Mouse (Mus musculus): ENCODE data around the gene Raver2.

Raver2 gene

GRCm38 (mm10) chr4:101174916-101175625 is 106.3 kb downstream of the Raver2 start:
- DNase-seq (ENCODE audit: low spot score in 2 of 2): no peak

- no peak for DNase-seq (ENCODE audit: low spot score in 2 of 2)
Measured at GRCm38 (mm10) chr4:101176123-101176522, 107.3 kb downstream of the Raver2 start.

- DNase-seq (ENCODE audit: low spot score in 2 of 2): no peak
Measured at GRCm38 (mm10) chr4:101177796-101178195, 109.0 kb downstream of the Raver2 start.

- DNase-seq (ENCODE audit: low spot score in 2 of 2): no peak
Measured at GRCm38 (mm10) chr4:101179076-101179475, 110.3 kb downstream of the Raver2 start.

GRCm38 (mm10) chr4:101179836-101180235 is 111.1 kb downstream of the Raver2 start:
- no peak for DNase-seq (ENCODE audit: low spot score in 2 of 2)

- DNase-seq (ENCODE audit: low spot score in 2 of 2): no peak
Measured at GRCm38 (mm10) chr4:101180681-101181080, 111.9 kb downstream of the Raver2 start.

GRCm38 (mm10) chr4:101182603-101183011 is 113.8 kb downstream of the Raver2 start:
- DNase-seq (ENCODE audit: low spot score in 2 of 2): no peak

- no peak for DNase-seq (ENCODE audit: low spot score in 2 of 2)
Measured at GRCm38 (mm10) chr4:101185216-101185615, 116.4 kb downstream of the Raver2 start.

- DNase-seq (ENCODE audit: low spot score in 2 of 2): no peak
Measured at GRCm38 (mm10) chr4:101186591-101186990, 117.8 kb downstream of the Raver2 start.

GRCm38 (mm10) chr4:101187381-101187780 is 118.6 kb downstream of the Raver2 start:
- DNase-seq (ENCODE audit: low spot score in 2 of 2): no peak

GRCm38 (mm10) chr4:101192241-101192976 is 123.6 kb downstream of the Raver2 start:
- DNase-seq (ENCODE audit: low spot score in 2 of 2): no peak

GRCm38 (mm10) chr4:101194170-101194569 is 125.4 kb downstream of the Raver2 start:
- no peak for DNase-seq (ENCODE audit: low spot score in 2 of 2)

GRCm38 (mm10) chr4:101196407-101196806 is 127.6 kb downstream of the Raver2 start:
- DNase-seq (ENCODE audit: low spot score in 2 of 2): no peak

GRCm38 (mm10) chr4:101197421-101198170 is 128.8 kb downstream of the Raver2 start:
- no peak for DNase-seq (ENCODE audit: low spot score in 2 of 2)

- no peak for DNase-seq (ENCODE audit: low spot score in 2 of 2)
Measured at GRCm38 (mm10) chr4:101198333-101198732, 129.6 kb downstream of the Raver2 start.

- DNase-seq (ENCODE audit: low spot score in 2 of 2): no peak
Measured at GRCm38 (mm10) chr4:101199433-101200081, 130.8 kb downstream of the Raver2 start.

Data from frontal cortex, postnatal 25 days (tissue).